Mouse (Mus musculus): ENCODE measurements around the gene Tas2r134. TPM values are rescaled to one million over a fixed set of nuclear protein-coding genes. Genes with fewer than 3 reads are reported as not detected.

Tas2r134 gene
- polyA plus RNA-seq, 1 experiment from 2014 or later, result not detected

DNA sequence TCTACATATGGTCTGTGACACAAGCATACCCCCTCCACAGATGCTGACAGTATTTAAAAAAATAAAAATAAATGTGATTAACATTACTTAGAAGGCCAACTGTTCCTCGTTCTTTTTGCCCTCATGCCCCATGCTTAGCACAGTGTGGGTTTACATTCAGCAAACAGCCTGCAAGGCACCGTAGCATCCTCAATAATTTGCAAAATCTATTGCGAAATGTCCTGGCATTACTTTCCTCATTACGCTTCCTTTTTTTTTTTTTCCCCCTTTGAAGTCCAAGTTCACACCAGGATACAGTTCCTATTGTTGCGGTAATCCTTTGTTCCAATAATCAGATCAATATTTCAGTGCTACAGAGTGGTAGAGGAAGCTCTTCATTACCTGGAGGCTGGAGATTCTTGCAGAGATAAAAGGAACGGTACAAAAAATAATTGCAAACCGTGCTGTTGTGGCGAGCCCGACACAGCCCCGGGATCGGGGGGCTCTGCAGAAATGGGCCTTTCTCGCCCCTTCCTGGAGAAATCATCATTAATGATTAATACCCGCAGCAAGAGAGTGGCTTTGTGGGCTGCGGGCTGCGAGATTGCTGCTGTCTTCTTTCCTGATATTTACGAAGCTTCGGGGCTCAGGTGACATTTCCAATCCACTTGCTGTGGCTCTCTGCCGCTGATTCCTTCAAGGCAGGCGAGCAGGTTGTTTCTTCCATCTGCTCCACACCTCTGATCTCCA lies 27.7 kb upstream of the Tas2r134 start:
- Histone ChIP-seq H3K9ac (ENCODE audit: low read depth, low read length) (no peak overlapping the region), H3K4me1 (ENCODE audit: control insufficient read depth, insufficient read depth, low read length) (no peaks in the 10 kb centered on the region), H3K27me3 (replicated peaks; ENCODE audit: control insufficient read depth, insufficient read depth, low read length) (no peaks in the 10 kb centered on the region), H3K4me2 (ENCODE audit: low read depth, low read length) (no peak overlapping the region), H3K4me3 (ENCODE audit: low read depth, low read length) (no peak overlapping the region), H3K9me3 (ENCODE audit: control insufficient read depth, low read length) (no peaks in the 10 kb centered on the region), H3K27ac (replicated peaks; ENCODE audit: low read depth, low read length) (no peak overlapping the region), H3K36me3 (ENCODE audit: control insufficient read depth, insufficient read depth, low read length) (no peaks in the 10 kb centered on the region)
- ATAC-seq (ENCODE audit: low read depth) (no peak), DNase-seq (ENCODE audit: low spot score) (no peak)
- 55% methylated on average over 19 of the region's 19 CpGs for WGBS

- 48% methylated on average over 3 of the region's 3 CpGs for WGBS
These were observed 27.2 kb upstream of the Tas2r134 start for GRCm38 (mm10) chr2:51600202-51600487.

DNA sequence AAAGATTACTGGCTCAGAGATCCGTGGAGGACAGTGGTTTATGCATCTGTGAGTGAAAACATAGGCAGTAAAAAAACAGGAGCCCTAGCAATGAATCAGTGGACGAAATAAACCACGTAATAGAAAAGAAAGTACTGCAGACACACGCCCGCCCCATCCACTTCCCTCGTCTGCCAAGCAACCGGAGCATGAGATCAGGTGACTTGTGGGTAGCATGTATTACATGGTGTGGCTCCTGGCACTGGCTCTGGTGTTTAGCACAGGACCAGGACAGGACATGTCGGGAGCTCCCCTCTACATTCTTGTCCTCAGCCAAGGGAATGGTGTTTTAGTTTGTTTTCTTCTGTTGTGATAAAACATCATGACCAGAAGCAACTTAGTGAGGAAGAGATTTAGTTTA lies 26.4 kb upstream of the Tas2r134 start:
- Histone ChIP-seq H3K27ac (replicated peaks; ENCODE audit: low read depth, low read length) (no peak overlapping the region), H3K4me1 (ENCODE audit: control insufficient read depth, insufficient read depth, low read length) (no peaks in the 10 kb centered on the region), H3K4me2 (ENCODE audit: low read depth, low read length) (no peak overlapping the region), H3K4me3 (ENCODE audit: low read depth, low read length) (no peak overlapping the region), H3K27me3 (replicated peaks; ENCODE audit: control insufficient read depth, insufficient read depth, low read length) (no peaks in the 10 kb centered on the region), H3K9me3 (ENCODE audit: control insufficient read depth, low read length) (no peaks in the 10 kb centered on the region), H3K9ac (ENCODE audit: low read depth, low read length) (no peak overlapping the region), H3K36me3 (ENCODE audit: control insufficient read depth, insufficient read depth, low read length) (no peaks in the 10 kb centered on the region)
- WGBS, result 70% methylated on average over 8 of the region's 8 CpGs
- ATAC-seq (ENCODE audit: low read depth) (0 out of 2 replicates have a peak, but pooled peaks have one; percentile 50), DNase-seq (ENCODE audit: low spot score) (no peak)

More at GRCm38 (mm10) chr2:51600202-51600487, 27.2 kb upstream of the Tas2r134 start:
- no peaks in the 10 kb centered on the region for H3K27me3 ChIP-seq (replicated peaks; ENCODE audit: control insufficient read depth, insufficient read depth, low read length)
- H3K4me2 ChIP-seq (ENCODE audit: low read depth, low read length), result no peak overlapping the region
- no peak overlapping the region for H3K27ac ChIP-seq (replicated peaks; ENCODE audit: low read depth, low read length)
- H3K4me1 ChIP-seq (ENCODE audit: control insufficient read depth, insufficient read depth, low read length), result no peaks in the 10 kb centered on the region
- no peak for ATAC-seq (ENCODE audit: low read depth)
- DNase-seq (ENCODE audit: low spot score), result no peak
- no peak overlapping the region for H3K4me3 ChIP-seq (ENCODE audit: low read depth, low read length)
- no peaks in the 10 kb centered on the region for H3K9me3 ChIP-seq (ENCODE audit: control insufficient read depth, low read length)
- no peak overlapping the region for H3K9ac ChIP-seq (ENCODE audit: low read depth, low read length)
- H3K36me3 ChIP-seq (ENCODE audit: control insufficient read depth, insufficient read depth, low read length), result no peaks in the 10 kb centered on the region

GRCm38 (mm10) chr2:51610305-51610704 lies 17.0 kb upstream of the Tas2r134 start:
- 0 out of 2 replicates have a peak, but pooled peaks cover 3% of the 10 kb centered on the region for H3K4me1 ChIP-seq (ENCODE audit: control insufficient read depth, insufficient read depth, low read length)
- peak overlapping the region; percentile 41 for H3K4me2 ChIP-seq (ENCODE audit: low read depth, low read length)
- 35% methylated on average over 10 of the region's 10 CpGs for WGBS
- no peaks in the 10 kb centered on the region for H3K27me3 ChIP-seq (replicated peaks; ENCODE audit: control insufficient read depth, insufficient read depth, low read length)
- DNase-seq (ENCODE audit: low spot score), result peak; percentile 68
- no peaks in the 10 kb centered on the region for H3K36me3 ChIP-seq (ENCODE audit: control insufficient read depth, insufficient read depth, low read length)
- no peak overlapping the region for H3K4me3 ChIP-seq (ENCODE audit: low read depth, low read length)
- ATAC-seq (ENCODE audit: low read depth), result no peak
- 0 out of 2 replicates have a peak overlapping the region, but pooled peaks have one; percentile 25 for H3K9ac ChIP-seq (ENCODE audit: low read depth, low read length)
- H3K9me3 ChIP-seq (ENCODE audit: control insufficient read depth, low read length), result no peaks in the 10 kb centered on the region
- no peak overlapping the region for H3K27ac ChIP-seq (replicated peaks; ENCODE audit: low read depth, low read length)

DNA sequence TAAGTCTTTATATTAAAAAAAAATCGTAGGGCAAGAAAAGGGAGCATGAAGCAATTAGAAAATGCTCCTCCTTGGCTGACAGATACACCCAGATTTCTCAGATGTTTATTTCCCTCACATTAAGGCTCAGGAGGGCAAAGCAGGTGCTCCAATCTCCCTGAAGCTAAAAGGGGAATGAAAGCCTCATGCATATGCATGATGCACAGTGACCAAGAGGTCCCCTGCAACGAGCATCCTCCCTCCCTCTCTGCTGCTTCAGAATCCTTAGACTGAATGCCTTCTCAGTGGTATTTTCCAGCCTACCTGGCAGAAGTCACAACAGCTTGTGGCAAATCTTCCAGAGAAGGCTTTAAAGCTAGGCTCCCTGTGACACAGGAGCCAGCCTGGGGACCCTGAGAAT lies 16.4 kb upstream of the Tas2r134 start:
- Histone ChIP-seq H3K27ac (replicated peaks; ENCODE audit: low read depth, low read length) (no peak overlapping the region), H3K4me2 (ENCODE audit: low read depth, low read length) (no peak overlapping the region), H3K9me3 (ENCODE audit: control insufficient read depth, low read length) (no peaks in the 10 kb centered on the region), H3K36me3 (ENCODE audit: control insufficient read depth, insufficient read depth, low read length) (no peaks in the 10 kb centered on the region), H3K4me3 (ENCODE audit: low read depth, low read length) (no peak overlapping the region), H3K27me3 (replicated peaks; ENCODE audit: control insufficient read depth, insufficient read depth, low read length) (no peaks in the 10 kb centered on the region), H3K4me1 (ENCODE audit: control insufficient read depth, insufficient read depth, low read length) (0 out of 2 replicates have a peak, but pooled peaks cover 3% of the 10 kb centered on the region), H3K9ac (ENCODE audit: low read depth, low read length) (no peak overlapping the region)
- ATAC-seq (ENCODE audit: low read depth) (no peak), DNase-seq (ENCODE audit: low spot score) (no peak)
- 41% methylated on average over 2 of the region's 2 CpGs for WGBS

- 54% methylated on average over 4 of the region's 4 CpGs for WGBS
- Histone ChIP-seq H3K9me3 (ENCODE audit: control insufficient read depth, low read length) (no peaks in the 10 kb centered on the region), H3K36me3 (ENCODE audit: control insufficient read depth, insufficient read depth, low read length) (no peaks in the 10 kb centered on the region), H3K4me2 (ENCODE audit: low read depth, low read length) (no peak overlapping the region), H3K27ac (replicated peaks; ENCODE audit: low read depth, low read length) (no peak overlapping the region), H3K9ac (ENCODE audit: low read depth, low read length) (no peak overlapping the region), H3K4me1 (ENCODE audit: control insufficient read depth, insufficient read depth, low read length) (0 out of 2 replicates have a peak, but pooled peaks cover 3% of the 10 kb centered on the region), H3K27me3 (replicated peaks; ENCODE audit: control insufficient read depth, insufficient read depth, low read length) (no peaks in the 10 kb centered on the region), H3K4me3 (ENCODE audit: low read depth, low read length) (no peak overlapping the region)
- DNase-seq (ENCODE audit: low spot score) (no peak), ATAC-seq (ENCODE audit: low read depth) (no peak)
These were observed 13.6 kb upstream of the Tas2r134 start for GRCm38 (mm10) chr2:51613716-51614115.

GRCm38 (mm10) chr2:51621931-51622330 lies 5.4 kb upstream of the Tas2r134 start:
- no peak overlapping the region for H3K4me3 ChIP-seq (ENCODE audit: low read depth, low read length)
- H3K4me2 ChIP-seq (ENCODE audit: low read depth, low read length), result no peak overlapping the region
- ATAC-seq (ENCODE audit: low read depth) (no peak), DNase-seq (ENCODE audit: low spot score) (no peak)
- no peak overlapping the region for H3K27ac ChIP-seq (replicated peaks; ENCODE audit: low read depth, low read length)
- WGBS, result 77% methylated on average over 2 of the region's 2 CpGs
- H3K9ac ChIP-seq (ENCODE audit: low read depth, low read length), result no peak overlapping the region
- no peaks in the 10 kb centered on the region for H3K27me3 ChIP-seq (replicated peaks; ENCODE audit: control insufficient read depth, insufficient read depth, low read length)
- H3K4me1 ChIP-seq (ENCODE audit: control insufficient read depth, insufficient read depth, low read length), result no peaks in the 10 kb centered on the region
- H3K36me3 ChIP-seq (ENCODE audit: control insufficient read depth, insufficient read depth, low read length), result no peaks in the 10 kb centered on the region
- no peaks in the 10 kb centered on the region for H3K9me3 ChIP-seq (ENCODE audit: control insufficient read depth, low read length)

DNA sequence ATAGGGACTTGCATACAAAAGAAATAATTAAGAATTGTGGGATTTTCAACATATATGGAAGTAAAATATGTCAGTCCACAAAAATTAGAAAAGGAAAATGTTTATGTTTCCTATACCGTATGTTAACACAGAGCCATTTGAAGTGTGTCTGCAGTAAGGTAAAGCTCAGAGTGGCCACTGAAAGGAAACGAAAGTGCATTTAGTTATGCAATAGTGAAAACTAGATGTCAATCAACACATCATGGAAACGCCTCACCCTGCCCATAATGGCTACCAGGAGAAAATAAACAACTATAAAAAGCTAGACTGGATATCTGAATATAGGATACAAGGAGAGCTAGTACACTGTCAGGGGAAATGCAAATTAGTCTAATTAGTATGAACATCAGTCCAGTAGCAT lies 1.3 kb upstream of the Tas2r134 start:
- H3K4me2 ChIP-seq (ENCODE audit: low read depth, low read length), result no peak overlapping the region
- H3K27me3 ChIP-seq (replicated peaks; ENCODE audit: control insufficient read depth, insufficient read depth, low read length), result no peaks in the 10 kb centered on the region

DNA sequence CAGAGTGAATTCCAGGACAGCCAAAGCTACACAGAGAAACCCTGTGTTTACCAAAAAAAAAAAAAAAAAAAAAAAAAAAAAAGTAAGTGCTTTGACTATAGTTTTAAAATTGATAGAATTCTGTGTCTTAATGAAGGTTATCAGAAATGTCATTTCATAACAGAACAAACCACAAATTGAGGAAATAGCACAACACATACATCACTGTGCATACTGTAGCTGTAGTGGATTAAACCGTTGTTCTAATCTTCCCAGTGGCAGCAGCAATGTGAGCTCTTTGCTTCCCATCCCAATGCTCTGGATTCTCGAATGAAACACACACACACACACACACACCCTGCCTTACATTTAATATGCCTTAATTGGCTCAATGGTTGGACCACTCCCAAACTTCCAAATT lies 4.1 kb downstream of the Tas2r134 start:
- Histone ChIP-seq H3K36me3 (ENCODE audit: control insufficient read depth, insufficient read depth, low read length) (no peaks in the 10 kb centered on the region), H3K27me3 (replicated peaks; ENCODE audit: control insufficient read depth, insufficient read depth, low read length) (no peaks in the 10 kb centered on the region), H3K9me3 (ENCODE audit: control insufficient read depth, low read length) (no peaks in the 10 kb centered on the region), H3K9ac (ENCODE audit: low read depth, low read length) (no peak overlapping the region), H3K4me2 (ENCODE audit: low read depth, low read length) (no peak overlapping the region), H3K27ac (replicated peaks; ENCODE audit: low read depth, low read length) (no peak overlapping the region), H3K4me3 (ENCODE audit: low read depth, low read length) (no peak overlapping the region), H3K4me1 (ENCODE audit: control insufficient read depth, insufficient read depth, low read length) (no peaks in the 10 kb centered on the region)
- ATAC-seq (ENCODE audit: low read depth), result no peak
- no peak for DNase-seq (ENCODE audit: low spot score)
- 62% methylated on average over 2 of the region's 2 CpGs for WGBS

More for the DNA sequence above, 1.3 kb upstream of the Tas2r134 start:
- H3K9ac ChIP-seq (ENCODE audit: low read depth, low read length), result no peak overlapping the region
- DNase-seq (ENCODE audit: low spot score) (no peak), ATAC-seq (ENCODE audit: low read depth) (no peak)
- no peaks in the 10 kb centered on the region for H3K4me1 ChIP-seq (ENCODE audit: control insufficient read depth, insufficient read depth, low read length)
- H3K9me3 ChIP-seq (ENCODE audit: control insufficient read depth, low read length), result no peaks in the 10 kb centered on the region
- 82% methylated on average over 3 of the region's 3 CpGs for WGBS
- H3K27ac ChIP-seq (replicated peaks; ENCODE audit: low read depth, low read length), result no peak overlapping the region
- H3K4me3 ChIP-seq (ENCODE audit: low read depth, low read length), result no peak overlapping the region
- H3K36me3 ChIP-seq (ENCODE audit: control insufficient read depth, insufficient read depth, low read length), result no peaks in the 10 kb centered on the region

Data from embryonic facial prominence, embryonic 14.5 days (tissue).